Mouse (Mus musculus): ENCODE data around the gene Map3k20. TPM values are rescaled to one million over a fixed set of nuclear protein-coding genes. Genes with fewer than 3 reads are reported as not detected.

The Map3k20 gene
- polyA plus RNA-seq, 1 experiment, result 3.0 TPM

DNA sequence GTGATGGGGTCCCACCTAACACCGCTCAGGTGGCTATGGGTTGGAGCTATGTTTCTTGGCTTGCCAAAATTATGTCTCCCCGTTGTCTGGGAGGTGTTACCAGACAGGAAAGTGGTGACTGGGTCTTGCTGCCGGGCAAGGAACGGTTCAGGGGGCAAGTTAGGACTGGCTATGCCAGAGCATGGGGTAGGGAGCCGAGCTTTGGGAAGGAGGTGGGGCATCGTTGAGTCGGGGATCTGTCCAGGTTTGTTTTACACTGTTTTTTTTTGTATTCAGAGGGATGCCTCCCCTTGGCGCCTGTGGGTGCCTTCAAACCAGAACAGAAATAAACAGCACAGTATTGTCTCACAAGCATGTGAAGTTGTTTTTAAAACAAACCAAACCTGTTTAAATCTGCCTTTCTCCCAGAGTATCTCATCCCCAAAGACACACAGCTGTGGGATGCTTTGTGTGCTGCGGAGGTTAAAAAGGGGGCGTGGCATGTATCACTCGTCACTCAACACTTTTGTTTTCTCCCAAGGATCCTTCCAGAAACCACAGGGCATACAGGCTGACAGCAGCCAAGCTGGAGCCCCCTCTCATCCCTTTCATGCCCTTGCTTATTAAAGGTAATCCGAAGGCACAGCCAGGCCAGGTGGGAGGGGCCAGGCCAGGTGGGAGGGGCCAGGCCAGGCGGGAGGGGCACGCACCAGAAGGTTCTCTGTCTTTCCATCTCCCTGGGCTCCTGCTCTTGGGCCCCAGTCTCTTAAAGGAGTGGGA, 43.5 kb upstream of the Map3k20 start:
- TF ChIP-seq POLR2A (IDR thresholded peaks at IDR 0.05; ENCODE audit: low read depth, low read length) (no peak), CTCF (IDR thresholded peaks at IDR 0.05; ENCODE audit: extremely low read depth, insufficient read depth, insufficient read length, insufficient replicate concordance) (no peak)
- no peak overlapping the region for H3K4me3 ChIP-seq (ENCODE audit: extremely low read depth, insufficient read depth, insufficient read length)
- 78% methylated on average over 14 of the region's 14 CpGs for WGBS

DNA sequence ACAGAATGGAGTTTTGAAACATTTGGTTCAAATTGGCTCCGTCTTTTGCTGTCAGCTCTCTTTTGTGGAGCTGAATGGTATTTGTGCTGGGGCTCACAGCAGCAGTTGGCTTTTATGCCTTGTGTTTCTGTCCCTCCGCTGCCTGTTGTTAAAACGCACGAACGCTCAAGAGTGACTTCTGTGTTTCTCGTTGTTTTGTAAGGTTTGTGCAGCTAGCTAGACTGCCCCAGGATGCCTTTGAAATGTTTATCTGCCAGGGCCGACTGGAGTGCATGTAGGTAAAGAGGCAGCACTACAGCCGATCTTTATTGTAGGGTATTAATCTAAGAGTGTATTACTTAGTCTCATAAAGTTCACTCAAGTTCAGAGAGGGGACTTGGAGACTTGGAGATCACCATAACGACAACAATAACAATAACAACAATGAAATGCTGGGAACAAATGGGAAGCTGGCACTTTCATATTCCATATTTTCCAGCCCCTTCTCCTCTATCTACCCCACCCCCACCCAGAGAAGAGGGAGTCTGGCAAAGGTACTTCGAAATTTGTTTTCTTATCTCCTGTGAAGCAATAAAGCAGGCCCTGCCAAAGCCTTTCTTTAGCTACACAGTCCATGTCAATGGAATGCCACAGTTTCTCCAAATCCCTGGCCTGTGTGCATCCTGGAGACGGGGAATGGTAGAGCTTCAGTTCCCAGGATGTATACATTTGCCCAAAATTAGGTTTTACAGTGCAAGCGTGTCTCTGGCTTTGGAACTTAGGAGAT, 42.3 kb upstream of the Map3k20 start:
- no peak for DNase-seq (ENCODE audit: low read depth in 1 of 2, low spot score in 2 of 2)

More for the DNA sequence above, 43.5 kb upstream of the Map3k20 start:
- Histone ChIP-seq H3K27ac (ENCODE audit: insufficient read depth, low read length) (no peak overlapping the region), H3K4me1 (ENCODE audit: control insufficient read depth, insufficient read depth, insufficient read length) (no peaks in the 10 kb centered on the region), H3K27me3 (ENCODE audit: control insufficient read depth, insufficient read depth, low read length) (no peaks in the 10 kb centered on the region), H3K36me3 (ENCODE audit: control insufficient read depth, insufficient read depth, low read length) (peaks cover 11% of the 10 kb centered on the region)
- DNase-seq (ENCODE audit: low read depth in 1 of 2, low spot score in 2 of 2), result no peak

GRCm38 (mm10) chr2:72245631-72246030, 39.8 kb upstream of the Map3k20 start:
- WGBS, result 85% methylated on average over 4 of the region's 4 CpGs
- Histone ChIP-seq H3K4me3 (ENCODE audit: extremely low read depth, insufficient read depth, insufficient read length) (no peak overlapping the region), H3K27me3 (ENCODE audit: control insufficient read depth, insufficient read depth, low read length) (no peaks in the 10 kb centered on the region), H3K36me3 (ENCODE audit: control insufficient read depth, insufficient read depth, low read length) (peaks cover 2% of the 10 kb centered on the region), H3K27ac (ENCODE audit: insufficient read depth, low read length) (no peak overlapping the region), H3K4me1 (ENCODE audit: control insufficient read depth, insufficient read depth, insufficient read length) (no peaks in the 10 kb centered on the region)
- DNase-seq (ENCODE audit: low read depth in 1 of 2, low spot score in 2 of 2), result no peak
- no peak for TF ChIP-seq POLR2A (IDR thresholded peaks at IDR 0.05; ENCODE audit: low read depth, low read length)
- TF ChIP-seq CTCF (IDR thresholded peaks at IDR 0.05; ENCODE audit: extremely low read depth, insufficient read depth, insufficient read length, insufficient replicate concordance), result no peak

More for the DNA sequence above, 42.3 kb upstream of the Map3k20 start:
- no peak overlapping the region for H3K4me3 ChIP-seq (ENCODE audit: extremely low read depth, insufficient read depth, insufficient read length)
- H3K27me3 ChIP-seq (ENCODE audit: control insufficient read depth, insufficient read depth, low read length), result no peaks in the 10 kb centered on the region
- TF ChIP-seq CTCF (IDR thresholded peaks at IDR 0.05; ENCODE audit: extremely low read depth, insufficient read depth, insufficient read length, insufficient replicate concordance), result no peak
- TF ChIP-seq POLR2A (IDR thresholded peaks at IDR 0.05; ENCODE audit: low read depth, low read length), result no peak
- no peak overlapping the region for H3K27ac ChIP-seq (ENCODE audit: insufficient read depth, low read length)
- peaks cover 11% of the 10 kb centered on the region for H3K36me3 ChIP-seq (ENCODE audit: control insufficient read depth, insufficient read depth, low read length)
- 87% methylated on average over 12 of the region's 12 CpGs for WGBS
- no peaks in the 10 kb centered on the region for H3K4me1 ChIP-seq (ENCODE audit: control insufficient read depth, insufficient read depth, insufficient read length)

DNA sequence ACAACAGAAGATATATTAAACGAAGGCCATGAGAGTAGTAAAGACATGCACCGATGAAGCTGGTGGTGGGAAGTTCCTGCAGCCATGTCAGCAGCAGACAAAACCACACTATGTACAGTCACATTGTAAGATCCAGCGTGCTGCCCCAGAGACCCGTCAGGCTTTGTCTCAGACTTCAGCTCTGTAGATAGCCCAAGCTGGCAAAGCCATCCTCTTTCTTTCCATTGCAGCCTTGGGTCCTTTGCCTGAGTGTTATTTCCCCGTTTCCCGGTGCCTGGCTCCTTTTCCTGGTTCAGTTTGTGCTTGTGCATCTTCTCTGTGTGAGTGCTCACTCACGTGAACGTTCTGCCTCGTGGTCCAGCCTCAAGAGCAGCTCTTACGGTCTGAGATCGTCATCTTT, 39.1 kb upstream of the Map3k20 start:
- Histone ChIP-seq H3K27ac (ENCODE audit: insufficient read depth, low read length) (no peak overlapping the region), H3K4me3 (ENCODE audit: extremely low read depth, insufficient read depth, insufficient read length) (no peak overlapping the region), H3K27me3 (ENCODE audit: control insufficient read depth, insufficient read depth, low read length) (no peaks in the 10 kb centered on the region), H3K4me1 (ENCODE audit: control insufficient read depth, insufficient read depth, insufficient read length) (no peaks in the 10 kb centered on the region), H3K36me3 (ENCODE audit: control insufficient read depth, insufficient read depth, low read length) (peaks cover 2% of the 10 kb centered on the region)
- no peak for DNase-seq (ENCODE audit: low read depth in 1 of 2, low spot score in 2 of 2)
- TF ChIP-seq CTCF (IDR thresholded peaks at IDR 0.05; ENCODE audit: extremely low read depth, insufficient read depth, insufficient read length, insufficient replicate concordance), result no peak
- no peak for TF ChIP-seq POLR2A (IDR thresholded peaks at IDR 0.05; ENCODE audit: low read depth, low read length)
- 89% methylated on average over 11 of the region's 11 CpGs for WGBS

DNA sequence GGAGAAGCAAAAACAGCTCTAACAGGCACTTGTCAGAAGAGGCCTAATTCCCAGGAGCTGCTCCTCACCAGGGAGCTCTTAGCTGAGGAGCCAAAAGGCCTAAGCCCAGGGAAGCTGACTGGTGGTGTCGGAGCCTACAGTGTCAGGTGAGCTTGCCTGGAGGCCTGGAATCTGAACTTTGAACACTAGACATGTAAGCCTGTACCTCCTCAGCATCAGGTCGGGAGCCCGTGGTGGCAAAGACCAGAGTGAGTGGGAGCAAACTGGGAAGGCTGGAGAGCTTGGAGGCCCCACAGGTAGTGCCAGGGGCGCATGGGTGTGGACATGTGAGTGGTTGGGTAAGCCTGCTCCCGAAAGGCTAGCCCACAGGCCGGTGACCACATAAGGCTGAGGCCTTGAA, 37.6 kb upstream of the Map3k20 start:
- Histone ChIP-seq H3K27ac (ENCODE audit: insufficient read depth, low read length) (no peak overlapping the region), H3K36me3 (ENCODE audit: control insufficient read depth, insufficient read depth, low read length) (peaks cover 2% of the 10 kb centered on the region), H3K4me3 (ENCODE audit: extremely low read depth, insufficient read depth, insufficient read length) (no peak overlapping the region), H3K27me3 (ENCODE audit: control insufficient read depth, insufficient read depth, low read length) (no peaks in the 10 kb centered on the region), H3K4me1 (ENCODE audit: control insufficient read depth, insufficient read depth, insufficient read length) (no peaks in the 10 kb centered on the region)
- DNase-seq (ENCODE audit: low read depth in 1 of 2, low spot score in 2 of 2), result no peak
- WGBS, result 90% methylated on average over 6 of the region's 6 CpGs
- TF ChIP-seq CTCF (IDR thresholded peaks at IDR 0.05; ENCODE audit: extremely low read depth, insufficient read depth, insufficient read length, insufficient replicate concordance), result no peak
- no peak for TF ChIP-seq POLR2A (IDR thresholded peaks at IDR 0.05; ENCODE audit: low read depth, low read length)

DNA sequence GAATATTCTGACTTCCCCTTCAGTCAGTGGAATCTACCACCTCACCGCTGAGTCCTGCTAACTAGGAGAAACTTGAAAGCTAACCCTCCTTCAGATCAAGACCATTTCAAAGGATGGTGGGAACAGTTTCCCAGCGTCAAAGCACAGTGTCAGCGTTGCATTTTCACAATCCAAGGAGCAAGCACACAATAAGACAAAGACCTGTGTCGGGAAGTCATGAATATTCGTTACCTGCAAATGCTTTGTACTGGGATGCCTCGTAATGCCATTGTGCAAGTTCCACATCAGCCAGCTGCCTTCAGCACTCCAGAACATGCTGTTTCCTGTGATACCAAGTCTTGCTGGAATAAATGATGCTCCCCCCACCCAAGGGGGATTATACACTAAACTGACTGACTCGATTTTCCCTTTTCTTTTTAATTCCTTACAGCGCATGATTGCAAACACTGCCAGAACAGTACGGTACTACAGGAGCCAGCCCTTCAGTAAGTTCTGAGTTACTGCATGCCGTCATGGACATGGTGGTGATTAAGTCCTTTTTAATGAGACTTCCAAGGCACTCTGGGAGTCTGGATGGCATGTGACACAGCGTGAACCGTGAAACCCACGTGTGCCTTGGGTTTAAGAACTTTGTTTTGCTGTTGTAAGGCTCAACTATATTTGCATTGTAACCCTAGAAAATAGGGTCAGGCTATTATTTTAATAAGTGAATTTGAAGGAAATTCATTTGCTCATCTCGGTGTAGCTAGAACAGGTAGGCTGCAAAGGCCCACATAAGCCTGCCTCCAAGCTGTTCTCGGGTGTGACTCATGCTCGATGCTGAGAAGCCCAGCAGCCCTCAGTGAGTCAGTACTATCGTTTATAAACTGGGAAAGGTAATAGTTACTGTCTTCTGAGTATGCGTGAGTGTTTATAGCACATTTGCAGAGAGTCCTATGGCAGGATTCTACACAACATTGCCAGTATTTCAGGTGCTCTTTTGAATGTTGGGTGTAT, 32.6 kb upstream of the Map3k20 start:
- 89% methylated on average over 18 of the region's 18 CpGs for WGBS

More for the DNA sequence above, 32.6 kb upstream of the Map3k20 start:
- no peak for DNase-seq (ENCODE audit: low read depth in 1 of 2, low spot score in 2 of 2)
- H3K4me3 ChIP-seq (ENCODE audit: extremely low read depth, insufficient read depth, insufficient read length), result no peak overlapping the region
- TF ChIP-seq CTCF (IDR thresholded peaks at IDR 0.05; ENCODE audit: extremely low read depth, insufficient read depth, insufficient read length, insufficient replicate concordance) (no peak), POLR2A (IDR thresholded peaks at IDR 0.05; ENCODE audit: low read depth, low read length) (no peak)
- peaks cover 2% of the 10 kb centered on the region; the same call in 1 of the 2 replicates for H3K36me3 ChIP-seq (ENCODE audit: control insufficient read depth, insufficient read depth, low read length)
- H3K27ac ChIP-seq (ENCODE audit: insufficient read depth, low read length), result no peak overlapping the region
- H3K27me3 ChIP-seq (ENCODE audit: control insufficient read depth, insufficient read depth, low read length), result no peaks in the 10 kb centered on the region
- H3K4me1 ChIP-seq (ENCODE audit: control insufficient read depth, insufficient read depth, insufficient read length), result no peaks in the 10 kb centered on the region
